Mouse (Mus musculus) urinary bladder, postnatal 14 days (tissue): ENCODE data around the gene Bola2.
A peak's percentile ranks its signal among the peaks of the same experiment; 100 is the strongest.
"Not testable (repeated sequence)": the region's sequence is repeated elsewhere in the genome, so short reads cannot be mapped to it uniquely, and the experiment has no call there.

Experiments
- DNase-seq: peaks from one replicate; pipeline ENCODE4 v3.0.0; 2021; ENCODE audit warnings: low spot score

Bola2 gene

GRCm38 (mm10) chr7:126695210-126695611, at the start of gene Bola2:
TSS of gene Bola2 (plus strand) at chr7:126695401.
- DNase-seq: peak; percentile 68

- DNase-seq: no peak
These were observed 49.5 kb upstream of the Bola2 start for GRCm38 (mm10) chr7:126645708-126646107.

GRCm38 (mm10) chr7:126648486-126648885, 46.7 kb upstream of the Bola2 start:
- no peak for DNase-seq

GRCm38 (mm10) chr7:126649231-126650051, 45.8 kb upstream of the Bola2 start, which contains the start of gene Sgf29:
TSS of gene Sgf29 (plus strand) at chr7:126649309.
- peak; percentile 94 for DNase-seq

GRCm38 (mm10) chr7:126650852-126651251, 44.3 kb upstream of the Bola2 start:
- no peak for DNase-seq

GRCm38 (mm10) chr7:126653991-126654390, 41.2 kb upstream of the Bola2 start:
- DNase-seq: no peak

- no peak for DNase-seq
These were observed 39.5 kb upstream of the Bola2 start for GRCm38 (mm10) chr7:126655695-126656094.

- no peak for DNase-seq
These were observed 37.7 kb upstream of the Bola2 start for GRCm38 (mm10) chr7:126657522-126657921.

GRCm38 (mm10) chr7:126659771-126660170, 35.4 kb upstream of the Bola2 start:
- no peak for DNase-seq

GRCm38 (mm10) chr7:126663646-126664045, 31.6 kb upstream of the Bola2 start:
- DNase-seq: no peak

GRCm38 (mm10) chr7:126665269-126665668, 29.9 kb upstream of the Bola2 start:
- peak; percentile 24 for DNase-seq

GRCm38 (mm10) chr7:126667495-126668090, 27.6 kb upstream of the Bola2 start:
- no peak for DNase-seq

GRCm38 (mm10) chr7:126668452-126668851, 26.7 kb upstream of the Bola2 start:
- DNase-seq: no peak

GRCm38 (mm10) chr7:126670152-126670551, 25.0 kb upstream of the Bola2 start:
- DNase-seq: no peak

GRCm38 (mm10) chr7:126672111-126672510, 23.1 kb upstream of the Bola2 start:
- no peak for DNase-seq

GRCm38 (mm10) chr7:126675104-126675503, 20.1 kb upstream of the Bola2 start:
- no peak for DNase-seq

GRCm38 (mm10) chr7:126676207-126676606, 19.0 kb upstream of the Bola2 start, which contains the start of gene Sult1a1:
TSS of gene Sult1a1 (minus strand) at chr7:126676432.
- DNase-seq: peak; percentile 57

GRCm38 (mm10) chr7:126676631-126677220, 18.5 kb upstream of the Bola2 start:
- DNase-seq: no peak

GRCm38 (mm10) chr7:126678545-126679341, 16.5 kb upstream of the Bola2 start:
- DNase-seq: no peak

- no peak for DNase-seq
These were observed 15.5 kb upstream of the Bola2 start for GRCm38 (mm10) chr7:126679683-126680082.

- no peak for DNase-seq
These were observed 14.0 kb upstream of the Bola2 start for GRCm38 (mm10) chr7:126681221-126681620.

GRCm38 (mm10) chr7:126688156-126688555, 7.0 kb upstream of the Bola2 start:
- not testable (repeated sequence) for DNase-seq
